Mouse (Mus musculus) liver, postnatal 0 days (tissue): ENCODE measurements around the gene Vtcn1.

Source experiments
- CTCF ChIP-seq: sonication (generic); IDR thresholded peaks from 2 replicates; pipeline ENCODE4 v1.5.1; 2016; ENCODE audit warnings: antibody characterized with exemption, low read depth
- EP300 ChIP-seq: IDR thresholded peaks from 2 replicates; pipeline ENCODE4 v1.6.1; 2016; ENCODE audit warnings: antibody characterized with exemption, low read depth, mild to moderate bottlenecking

DNA sequence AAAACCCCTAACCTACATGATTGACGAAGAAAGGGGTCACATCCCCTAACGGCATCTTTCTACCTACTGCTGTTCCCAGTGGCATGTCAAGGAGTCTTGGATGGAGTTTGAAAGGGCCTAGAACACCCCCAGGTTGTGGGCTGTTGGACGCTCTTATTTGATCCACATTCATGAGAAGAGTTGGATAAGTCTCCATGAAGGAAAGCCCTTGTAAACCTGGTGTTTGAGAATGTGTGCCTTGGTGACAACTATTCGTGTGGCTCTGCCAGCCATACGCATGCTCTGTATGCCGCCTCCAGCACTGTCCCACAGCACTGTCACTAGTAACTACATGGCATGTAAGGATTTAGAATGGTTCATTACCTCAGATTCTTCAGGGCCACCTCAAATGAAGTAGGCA, 110.9 kb downstream of the Vtcn1 start:
- TF ChIP-seq CTCF (no peak), EP300 (no peak)
